Mouse (Mus musculus): ENCODE data around the gene Alkbh2.

Gene Alkbh2

GRCm38 (mm10) chr5:114130698-114131520 lies 2.9 kb upstream of the Alkbh2 start:
- peak; percentile 94 for DNase-seq (ENCODE audit: low read depth, low spot score)
- Histone ChIP-seq H3K27me3 (ENCODE audit: control insufficient read depth, insufficient read depth, low read length, poor library complexity, severe bottlenecking) (no peaks in the 10 kb centered on the region), H3K36me3 (ENCODE audit: control insufficient read depth, insufficient read depth, low read length, poor library complexity, severe bottlenecking) (no peaks in the 10 kb centered on the region)

GRCm38 (mm10) chr5:114130211-114130605 lies 2.2 kb upstream of the Alkbh2 start, which contains the start of gene Ung:
Gene Ung (plus strand): TSS chr5:114130386.
- peak; percentile 82 for DNase-seq (ENCODE audit: low read depth, low spot score)
- no peaks in the 10 kb centered on the region for H3K27me3 ChIP-seq (ENCODE audit: control insufficient read depth, insufficient read depth, low read length, poor library complexity, severe bottlenecking)

GRCm38 (mm10) chr5:114129550-114130210 lies 1.7 kb upstream of the Alkbh2 start:
- H3K27me3 ChIP-seq (ENCODE audit: control insufficient read depth, insufficient read depth, low read length, poor library complexity, severe bottlenecking) = no peaks in the 10 kb centered on the region
- H3K36me3 ChIP-seq (ENCODE audit: control insufficient read depth, insufficient read depth, low read length, poor library complexity, severe bottlenecking) = no peaks in the 10 kb centered on the region
- DNase-seq (ENCODE audit: low read depth, low spot score) = no peak

More at GRCm38 (mm10) chr5:114130211-114130605, 2.2 kb upstream of the Alkbh2 start, which contains the start of gene Ung:
- H3K36me3 ChIP-seq (ENCODE audit: control insufficient read depth, insufficient read depth, low read length, poor library complexity, severe bottlenecking) = no peaks in the 10 kb centered on the region

- DNase-seq (ENCODE audit: low read depth, low spot score) = no peak
- H3K36me3 ChIP-seq (ENCODE audit: control insufficient read depth, insufficient read depth, low read length, poor library complexity, severe bottlenecking) = peaks cover 2% of the 10 kb centered on the region; the same call in 1 of the 2 replicates
- no peaks in the 10 kb centered on the region for H3K27me3 ChIP-seq (ENCODE audit: control insufficient read depth, insufficient read depth, low read length, poor library complexity, severe bottlenecking)
These were observed 1.3 kb downstream of the Alkbh2 start for GRCm38 (mm10) chr5:114126499-114127244.

GRCm38 (mm10) chr5:114126008-114126407 lies 2.0 kb downstream of the Alkbh2 start:
- DNase-seq (ENCODE audit: low read depth, low spot score) = no peak

GRCm38 (mm10) chr5:114119806-114120205 lies 8.2 kb downstream of the Alkbh2 start:
- DNase-seq (ENCODE audit: low read depth, low spot score) = no peak
- H3K27me3 ChIP-seq (ENCODE audit: control insufficient read depth, insufficient read depth, low read length, poor library complexity, severe bottlenecking) = no peaks in the 10 kb centered on the region

More at GRCm38 (mm10) chr5:114126008-114126407, 2.0 kb downstream of the Alkbh2 start:
- Histone ChIP-seq H3K36me3 (ENCODE audit: control insufficient read depth, insufficient read depth, low read length, poor library complexity, severe bottlenecking) (peaks cover 2% of the 10 kb centered on the region; the same call in 1 of the 2 replicates), H3K27me3 (ENCODE audit: control insufficient read depth, insufficient read depth, low read length, poor library complexity, severe bottlenecking) (no peaks in the 10 kb centered on the region)

GRCm38 (mm10) chr5:114116586-114116985 lies 11.4 kb downstream of the Alkbh2 start:
- no peak for DNase-seq (ENCODE audit: low read depth, low spot score)
- Histone ChIP-seq H3K36me3 (ENCODE audit: control insufficient read depth, insufficient read depth, low read length, poor library complexity, severe bottlenecking) (peaks cover 2% of the 10 kb centered on the region; the same call in 1 of the 2 replicates), H3K27me3 (ENCODE audit: control insufficient read depth, insufficient read depth, low read length, poor library complexity, severe bottlenecking) (no peaks in the 10 kb centered on the region)

More at GRCm38 (mm10) chr5:114119806-114120205, 8.2 kb downstream of the Alkbh2 start:
- peaks cover 5% of the 10 kb centered on the region; the same call in 1 of the 2 replicates for H3K36me3 ChIP-seq (ENCODE audit: control insufficient read depth, insufficient read depth, low read length, poor library complexity, severe bottlenecking)

- H3K27me3 ChIP-seq (ENCODE audit: control insufficient read depth, insufficient read depth, low read length, poor library complexity, severe bottlenecking) = no peaks in the 10 kb centered on the region
- H3K36me3 ChIP-seq (ENCODE audit: control insufficient read depth, insufficient read depth, low read length, poor library complexity, severe bottlenecking) = peaks cover 2% of the 10 kb centered on the region; the same call in 1 of the 2 replicates
- DNase-seq (ENCODE audit: low read depth, low spot score) = peak; percentile 23
These were observed 13.0 kb downstream of the Alkbh2 start for GRCm38 (mm10) chr5:114115030-114115429.

GRCm38 (mm10) chr5:114113334-114113733 lies 14.7 kb downstream of the Alkbh2 start:
- DNase-seq (ENCODE audit: low read depth, low spot score) = peak; percentile 28
- H3K27me3 ChIP-seq (ENCODE audit: control insufficient read depth, insufficient read depth, low read length, poor library complexity, severe bottlenecking) = no peaks in the 10 kb centered on the region
- peaks cover 2% of the 10 kb centered on the region for H3K36me3 ChIP-seq (ENCODE audit: control insufficient read depth, insufficient read depth, low read length, poor library complexity, severe bottlenecking)

- DNase-seq (ENCODE audit: low read depth, low spot score) = no peak
- no peaks in the 10 kb centered on the region for H3K27me3 ChIP-seq (ENCODE audit: control insufficient read depth, insufficient read depth, low read length, poor library complexity, severe bottlenecking)
- H3K36me3 ChIP-seq (ENCODE audit: control insufficient read depth, insufficient read depth, low read length, poor library complexity, severe bottlenecking) = peaks cover 2% of the 10 kb centered on the region
These were observed 21.6 kb downstream of the Alkbh2 start for GRCm38 (mm10) chr5:114106391-114106935.

GRCm38 (mm10) chr5:114102807-114103206 lies 25.2 kb downstream of the Alkbh2 start:
- DNase-seq (ENCODE audit: low read depth, low spot score) = no peak
- Histone ChIP-seq H3K27me3 (ENCODE audit: control insufficient read depth, insufficient read depth, low read length, poor library complexity, severe bottlenecking) (no peaks in the 10 kb centered on the region), H3K36me3 (ENCODE audit: control insufficient read depth, insufficient read depth, low read length, poor library complexity, severe bottlenecking) (0 out of 2 replicates have a peak, but pooled peaks cover 2% of the 10 kb centered on the region)

- DNase-seq (ENCODE audit: low read depth, low spot score) = no peak
- 0 out of 2 replicates have a peak, but pooled peaks cover 2% of the 10 kb centered on the region for H3K36me3 ChIP-seq (ENCODE audit: control insufficient read depth, insufficient read depth, low read length, poor library complexity, severe bottlenecking)
- H3K27me3 ChIP-seq (ENCODE audit: control insufficient read depth, insufficient read depth, low read length, poor library complexity, severe bottlenecking) = no peaks in the 10 kb centered on the region
These were observed 26.1 kb downstream of the Alkbh2 start for GRCm38 (mm10) chr5:114101873-114102272.

GRCm38 (mm10) chr5:114100390-114101099 lies 27.5 kb downstream of the Alkbh2 start:
- no peak for DNase-seq (ENCODE audit: low read depth, low spot score)
- Histone ChIP-seq H3K36me3 (ENCODE audit: control insufficient read depth, insufficient read depth, low read length, poor library complexity, severe bottlenecking) (0 out of 2 replicates have a peak, but pooled peaks cover 2% of the 10 kb centered on the region), H3K27me3 (ENCODE audit: control insufficient read depth, insufficient read depth, low read length, poor library complexity, severe bottlenecking) (no peaks in the 10 kb centered on the region)
